Mouse (Mus musculus) embryo, embryonic 11 days (tissue): ENCODE data around the gene Prrg1.
A peak's percentile ranks its signal among the peaks of the same experiment; 100 is the strongest.
"Not testable (repeated sequence)": the region's sequence is repeated elsewhere in the genome, so short reads cannot be mapped to it uniquely, and the experiment has no call there.

Source experiments
- DNase-seq: peaks from one replicate; pipeline ENCODE4 v3.0.0-alpha.2; 2015

Prrg1 gene

GRCm38 (mm10) chrX:78583202-78584004 is at the start of gene Prrg1:
Prrg1 (minus strand) TSS chrX:78583896.
- DNase-seq: peak; percentile 84

- DNase-seq: no peak
Observed at GRCm38 (mm10) chrX:78605814-78606213, 22.1 kb upstream of the Prrg1 start.

- no peak for DNase-seq
Observed at GRCm38 (mm10) chrX:78593138-78593537, 9.4 kb upstream of the Prrg1 start.

- peak; percentile 80 for DNase-seq
Observed at GRCm38 (mm10) chrX:78582854-78583201, 868 bp downstream of the Prrg1 start.

- DNase-seq: no peak
Observed at GRCm38 (mm10) chrX:78563451-78563850, 20.2 kb downstream of the Prrg1 start.

GRCm38 (mm10) chrX:78553399-78553798 is 30.3 kb downstream of the Prrg1 start:
- DNase-seq: no peak

- DNase-seq: no peak
Observed at GRCm38 (mm10) chrX:78552704-78553103, 31.0 kb downstream of the Prrg1 start.

GRCm38 (mm10) chrX:78547696-78548095 is 36.0 kb downstream of the Prrg1 start:
- no peak for DNase-seq

GRCm38 (mm10) chrX:78539734-78540133 is 44.0 kb downstream of the Prrg1 start:
- no peak for DNase-seq

- no peak for DNase-seq
Observed at GRCm38 (mm10) chrX:78538632-78539316, 44.9 kb downstream of the Prrg1 start.

GRCm38 (mm10) chrX:78518301-78518700 is 65.4 kb downstream of the Prrg1 start:
- no peak for DNase-seq

- DNase-seq: no peak
Observed at GRCm38 (mm10) chrX:78482987-78483386, 100.7 kb downstream of the Prrg1 start.

GRCm38 (mm10) chrX:78479710-78480109 is 104.0 kb downstream of the Prrg1 start:
- DNase-seq: peak; percentile 0

- no peak for DNase-seq
Observed at GRCm38 (mm10) chrX:78434357-78434756, 149.3 kb downstream of the Prrg1 start.

GRCm38 (mm10) chrX:78403346-78403745 is 180.3 kb downstream of the Prrg1 start:
- DNase-seq: not testable (repeated sequence)
